Mouse (Mus musculus): Measurements from ENCODE around the gene Amt.
"Not testable (repeated sequence)": the region's sequence is repeated elsewhere in the genome, so short reads cannot be mapped to it uniquely, and the experiment has no call there.

The Amt gene

GRCm38 (mm10) chr9:108296453-108297355, at the start of gene Amt:
Gene Amt, plus strand, starts transcription at chr9:108296853.
- no peak for DNase-seq (ENCODE audit: low spot score)

GRCm38 (mm10) chr9:108248957-108249356, 47.7 kb upstream of the Amt start:
- no peak for DNase-seq (ENCODE audit: low spot score)

- DNase-seq (ENCODE audit: low spot score): no peak
Observed at GRCm38 (mm10) chr9:108251877-108252276, 44.8 kb upstream of the Amt start.

GRCm38 (mm10) chr9:108252766-108253165, 43.9 kb upstream of the Amt start:
- no peak for DNase-seq (ENCODE audit: low spot score)

GRCm38 (mm10) chr9:108260526-108260925, 36.1 kb upstream of the Amt start:
- no peak for DNase-seq (ENCODE audit: low spot score)

- no peak for DNase-seq (ENCODE audit: low spot score)
Observed at GRCm38 (mm10) chr9:108261865-108262264, 34.8 kb upstream of the Amt start.

GRCm38 (mm10) chr9:108262494-108263049, 34.1 kb upstream of the Amt start:
- DNase-seq (ENCODE audit: low spot score): no peak

- DNase-seq (ENCODE audit: low spot score): no peak
Observed at GRCm38 (mm10) chr9:108263131-108263681, 33.4 kb upstream of the Amt start.

GRCm38 (mm10) chr9:108263690-108264190, 32.9 kb upstream of the Amt start, which contains the start of gene Dag1:
Gene Dag1, minus strand, starts transcription at chr9:108263958.
- DNase-seq (ENCODE audit: low spot score): peak; percentile 95

- DNase-seq (ENCODE audit: low spot score): no peak
Observed at GRCm38 (mm10) chr9:108264191-108264921, 32.3 kb upstream of the Amt start.

GRCm38 (mm10) chr9:108266261-108266935, 30.3 kb upstream of the Amt start:
- DNase-seq (ENCODE audit: low spot score): no peak

GRCm38 (mm10) chr9:108267691-108268090, 29.0 kb upstream of the Amt start:
- no peak for DNase-seq (ENCODE audit: low spot score)

GRCm38 (mm10) chr9:108268701-108269100, 28.0 kb upstream of the Amt start:
- DNase-seq (ENCODE audit: low spot score): not testable (repeated sequence)

GRCm38 (mm10) chr9:108271941-108272340, 24.7 kb upstream of the Amt start:
- no peak for DNase-seq (ENCODE audit: low spot score)

GRCm38 (mm10) chr9:108272691-108273090, 24.0 kb upstream of the Amt start:
- DNase-seq (ENCODE audit: low spot score): no peak

GRCm38 (mm10) chr9:108273485-108273884, 23.2 kb upstream of the Amt start:
- DNase-seq (ENCODE audit: low spot score): no peak

GRCm38 (mm10) chr9:108274476-108275330, 21.9 kb upstream of the Amt start:
- no peak for DNase-seq (ENCODE audit: low spot score)

- no peak for DNase-seq (ENCODE audit: low spot score)
Observed at GRCm38 (mm10) chr9:108275331-108275659, 21.4 kb upstream of the Amt start.

GRCm38 (mm10) chr9:108278697-108279450, 17.8 kb upstream of the Amt start:
- peak; percentile 24 for DNase-seq (ENCODE audit: low spot score)

Measured in spleen, adult 12 weeks (tissue).